Mouse (Mus musculus): Measurements from ENCODE around the gene Scd1.
A peak's percentile ranks its signal among the peaks of the same experiment; 100 is the strongest.

The Scd1 gene

DNA sequence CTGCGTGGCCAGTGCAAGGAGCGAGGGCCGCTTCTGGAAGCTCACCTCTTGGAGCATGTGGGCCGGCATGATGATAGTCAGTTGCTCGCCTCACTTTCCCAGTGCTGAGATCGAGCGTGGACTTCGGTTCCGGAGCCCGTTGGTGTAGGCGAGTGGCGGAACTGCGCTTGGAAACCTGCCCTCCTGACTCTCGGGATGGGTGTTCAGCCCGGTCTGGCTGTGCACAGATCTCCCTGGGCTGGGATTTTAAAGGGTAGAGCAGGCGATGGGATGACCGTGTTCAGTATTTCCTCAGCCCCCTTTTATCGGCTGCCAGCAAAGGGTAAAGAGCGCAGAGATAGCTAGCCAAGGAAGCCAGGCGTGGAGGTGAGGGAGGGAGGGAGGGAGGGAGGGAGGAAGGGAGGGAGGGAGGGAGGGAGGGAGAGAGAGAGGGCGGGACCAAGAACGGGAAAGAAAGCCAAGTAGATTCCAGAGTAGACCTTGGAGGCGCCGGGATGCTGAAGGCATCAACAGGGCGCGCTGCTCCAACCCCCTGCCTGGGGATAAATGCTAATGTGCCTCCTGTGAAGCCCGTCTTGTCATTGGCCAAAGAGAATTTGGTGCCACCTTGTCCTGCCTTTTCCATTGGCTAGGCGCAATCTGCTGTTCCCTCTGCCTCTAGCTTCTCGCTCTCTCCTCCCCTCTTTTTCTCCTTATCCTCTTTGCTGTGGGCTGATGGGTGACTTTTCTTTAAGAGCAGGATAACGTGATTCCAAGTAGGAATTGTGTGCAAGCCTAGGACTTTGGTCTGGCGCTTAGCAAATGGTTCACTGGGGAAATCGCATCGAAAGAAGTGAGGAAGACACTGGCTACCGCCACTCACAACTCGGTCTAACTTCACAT, at the start of gene Scd1:
Scd1 (minus strand) TSS at position 539 of the 882 bp plus-strand sequence.
- DNase-seq (ENCODE audit: low read depth): no peak

DNA sequence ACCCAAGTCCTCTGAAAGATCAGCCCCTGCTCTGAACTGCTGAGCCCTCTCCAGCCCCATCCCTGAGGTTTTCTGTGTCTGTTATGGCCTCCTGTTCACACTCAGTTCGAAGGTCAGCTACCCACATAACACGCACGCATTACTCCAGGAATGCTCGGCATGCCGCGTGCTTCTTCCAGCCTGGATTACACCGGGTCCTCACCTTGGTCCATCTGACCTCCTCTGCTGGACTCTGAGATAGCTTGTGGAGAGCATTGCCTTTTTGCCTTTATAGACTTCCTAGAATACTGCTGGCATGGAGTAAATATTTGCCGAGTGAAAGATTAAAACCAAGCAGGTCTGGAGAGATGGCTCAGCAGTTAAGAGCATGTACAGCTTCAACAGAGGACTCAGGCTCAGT, 47.7 kb upstream of the Scd1 start:
- DNase-seq (ENCODE audit: low read depth): no peak

DNA sequence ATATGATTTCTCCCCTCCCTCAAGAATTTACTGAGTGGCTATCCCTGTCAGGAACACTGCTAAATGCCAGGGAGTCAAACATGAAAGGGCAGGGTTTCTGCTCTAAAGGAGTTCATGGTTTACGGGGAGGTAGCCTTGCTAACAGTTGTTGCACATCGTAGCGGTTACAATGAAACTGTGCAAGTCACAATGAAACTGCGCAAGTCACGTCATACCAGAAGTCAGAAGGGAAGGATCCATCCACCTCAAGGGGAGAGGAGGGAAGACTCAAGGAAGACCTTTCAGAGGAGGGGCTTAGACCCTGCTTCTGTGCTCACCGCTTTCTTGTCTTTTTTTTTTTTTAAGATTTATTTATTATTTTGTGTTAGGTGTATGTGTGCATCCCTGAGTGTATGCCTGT, 47.2 kb upstream of the Scd1 start:
- no peak for DNase-seq (ENCODE audit: low read depth)

DNA sequence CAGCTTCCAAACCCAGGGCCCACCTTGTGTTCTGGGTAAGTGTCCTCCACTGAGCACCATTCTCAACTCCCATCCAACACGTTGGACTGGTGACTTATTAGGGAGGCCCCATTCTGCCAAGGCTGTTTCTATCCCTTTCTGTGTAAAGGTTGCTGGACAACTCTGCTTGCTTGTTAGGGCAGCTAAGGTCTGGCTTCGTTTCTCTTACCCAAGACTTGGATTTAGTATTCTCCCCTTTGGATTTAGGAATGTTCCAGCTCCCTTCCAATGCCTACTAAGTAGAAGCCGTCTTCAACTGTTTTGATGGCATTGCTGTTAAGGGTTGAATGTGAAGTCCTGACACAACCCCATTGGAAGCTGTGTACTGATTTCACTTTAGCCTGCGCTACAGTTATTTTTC, 40.2 kb upstream of the Scd1 start:
- DNase-seq (ENCODE audit: low read depth): no peak

DNA sequence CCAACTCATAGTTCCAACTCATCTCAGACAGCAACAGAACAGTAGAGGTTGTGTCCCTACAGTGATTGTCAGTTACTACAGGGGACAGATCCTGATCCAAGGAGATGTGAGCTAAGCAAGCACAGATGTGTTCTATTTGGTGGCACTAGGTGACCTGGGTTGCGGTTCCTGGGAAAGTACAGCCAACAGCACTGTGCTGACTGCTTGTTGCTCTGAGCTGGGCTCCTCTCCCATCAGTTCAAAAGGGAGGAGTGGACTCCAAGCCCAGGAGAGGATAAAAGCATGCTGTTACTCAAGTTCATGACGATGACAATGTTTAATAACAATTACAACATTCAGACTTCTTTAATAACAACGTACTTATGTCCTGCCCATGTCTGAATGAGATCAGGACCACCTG, 38.1 kb upstream of the Scd1 start:
- no peak for DNase-seq (ENCODE audit: low read depth)

DNA sequence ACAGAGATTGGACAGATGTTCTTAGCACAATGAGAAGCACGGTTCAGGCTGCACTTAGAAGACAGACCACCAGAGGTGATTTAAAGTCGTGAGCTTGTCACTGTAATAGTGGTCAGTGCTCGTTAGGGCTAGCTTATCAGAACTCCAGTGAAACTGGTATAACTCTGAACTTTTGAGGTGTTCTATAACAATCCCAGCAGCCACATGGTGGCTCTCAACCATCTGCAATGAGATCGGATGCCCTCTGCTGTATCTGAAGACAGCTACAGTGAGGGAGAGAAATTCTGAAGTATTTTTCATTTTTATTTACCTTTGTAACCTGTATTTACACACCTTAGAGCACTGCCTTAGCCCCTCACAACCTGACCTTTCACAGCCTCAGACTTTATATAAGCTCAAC, 31.6 kb upstream of the Scd1 start:
- no peak for DNase-seq (ENCODE audit: low read depth)

DNA sequence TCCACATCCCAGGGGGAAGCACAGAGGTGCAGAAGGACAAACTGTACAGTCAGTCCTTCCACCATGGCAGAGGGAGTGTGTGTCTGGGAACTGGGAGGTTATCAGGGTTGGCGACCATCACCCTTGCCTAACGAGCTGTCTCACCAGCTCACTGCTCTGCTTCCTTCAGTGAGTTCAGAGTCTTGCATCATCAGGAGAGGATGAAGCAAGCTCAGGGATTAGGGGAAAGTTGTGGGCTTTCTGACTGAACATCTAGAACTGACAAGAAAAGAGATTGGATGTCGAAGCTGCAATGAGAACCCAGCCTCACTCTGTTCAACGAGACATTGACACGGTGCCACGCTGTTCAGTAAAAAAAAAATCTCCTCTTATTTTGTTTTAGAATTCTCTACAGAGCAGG, 30.3 kb upstream of the Scd1 start:
- no peak for DNase-seq (ENCODE audit: low read depth)

DNA sequence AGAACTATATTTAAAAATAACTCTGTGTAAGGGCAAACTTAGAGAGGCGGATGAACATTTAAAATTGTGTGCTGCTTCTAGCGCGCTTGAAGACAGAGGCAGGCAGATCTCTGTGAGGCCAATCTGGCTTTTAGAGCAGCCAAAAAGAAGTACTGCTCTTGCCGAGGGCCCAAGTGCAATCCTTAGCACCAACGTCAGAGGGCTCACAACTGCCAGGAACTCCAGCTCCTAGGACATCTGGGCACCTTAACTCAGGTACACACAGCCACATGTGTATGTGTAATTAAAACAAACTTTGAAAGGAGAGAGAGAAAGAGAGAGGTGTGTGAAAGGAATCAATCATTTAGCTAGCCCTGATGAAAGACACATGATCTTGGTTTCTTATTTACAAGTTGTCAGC, 24.4 kb upstream of the Scd1 start:
- DNase-seq (ENCODE audit: low read depth): no peak

DNA sequence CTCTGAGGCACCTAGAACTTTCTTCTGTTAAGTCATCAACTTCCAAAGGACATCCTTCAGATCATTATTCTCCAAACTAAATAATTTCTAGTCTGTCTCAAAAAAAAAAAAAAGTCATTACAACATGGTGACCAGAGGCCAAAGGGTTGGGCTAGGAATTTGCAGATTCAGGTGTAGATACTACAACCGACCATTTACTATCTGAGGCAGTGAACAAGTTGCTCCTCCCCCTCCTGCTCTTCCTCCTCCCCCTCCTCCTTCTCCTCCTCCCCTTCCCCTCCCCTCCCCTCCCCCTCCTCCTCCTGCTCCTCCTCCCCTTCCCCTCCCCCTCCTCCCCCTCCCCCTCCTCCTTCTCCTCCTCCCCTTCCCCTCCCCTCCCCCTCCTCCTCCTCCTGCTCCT, 20.0 kb upstream of the Scd1 start:
- no peak for DNase-seq (ENCODE audit: low read depth)

DNA sequence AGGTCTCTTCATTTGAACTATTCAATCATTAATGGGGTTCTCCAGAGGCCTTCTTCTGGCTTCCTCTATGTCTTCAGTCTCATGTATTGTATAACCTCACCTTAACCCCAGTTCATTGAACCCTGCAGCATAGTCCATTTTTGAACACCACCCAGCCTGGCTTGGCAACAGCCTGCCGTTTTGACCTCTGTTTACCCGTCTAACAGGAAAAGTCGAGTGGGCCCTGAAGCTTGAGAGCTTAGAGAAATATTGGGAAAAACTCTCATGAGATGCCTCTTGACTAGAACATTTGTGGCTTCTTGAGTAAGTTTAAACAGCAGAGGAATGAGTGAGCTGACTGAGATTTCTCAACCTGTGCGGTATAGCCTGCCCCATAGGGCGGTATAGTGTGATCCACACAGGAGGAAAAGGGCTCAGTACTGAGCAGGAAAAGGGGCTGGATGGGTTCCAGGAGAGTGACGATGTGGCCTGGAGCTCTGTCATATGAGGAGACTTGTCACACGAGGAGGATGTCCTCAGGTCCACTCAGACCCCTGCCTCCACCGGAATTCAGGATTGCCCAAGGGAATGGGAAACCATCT, 14.5 kb upstream of the Scd1 start:
- no peak for DNase-seq (ENCODE audit: low read depth)

DNA sequence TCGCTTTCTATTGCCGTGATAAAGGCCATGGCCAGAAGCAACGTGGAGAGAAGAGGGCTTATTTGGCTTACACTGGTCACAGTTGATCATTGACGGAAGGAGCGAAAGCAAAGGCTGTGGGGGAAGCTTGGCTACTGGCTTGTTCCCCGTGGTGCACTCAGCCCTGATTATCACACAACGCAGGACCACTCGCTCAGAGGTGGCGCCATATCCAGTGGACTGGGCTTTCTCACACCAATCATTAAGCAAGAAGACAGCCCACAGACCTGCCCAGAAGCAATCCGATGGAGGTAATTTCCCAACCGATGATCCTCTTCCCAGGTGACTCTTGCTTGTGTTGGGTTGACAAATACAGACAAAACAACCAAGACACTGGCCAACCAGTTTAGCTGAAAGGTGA, 11.9 kb upstream of the Scd1 start:
- DNase-seq (ENCODE audit: low read depth): no peak

DNA sequence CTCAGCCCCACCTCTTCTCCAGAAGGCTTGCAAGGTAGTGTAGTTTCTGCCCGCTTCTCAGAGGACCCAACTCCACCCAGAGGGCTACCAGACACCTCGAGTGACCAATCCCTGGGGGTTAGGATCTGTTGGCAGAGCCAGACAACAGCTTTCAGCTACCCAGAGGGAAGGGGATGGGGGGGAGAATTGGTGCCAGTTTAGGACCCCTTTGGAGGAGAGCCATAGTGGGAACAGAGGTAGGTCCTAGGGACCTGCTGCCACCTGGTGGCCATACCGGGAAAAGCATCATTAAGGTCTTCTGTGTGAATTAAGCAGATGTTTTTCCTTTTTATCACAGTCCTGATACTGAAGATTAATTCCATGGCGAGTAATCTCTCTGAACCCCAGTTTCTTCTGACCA, 11.3 kb upstream of the Scd1 start:
- peak; percentile 60 for DNase-seq (ENCODE audit: low read depth)

DNA sequence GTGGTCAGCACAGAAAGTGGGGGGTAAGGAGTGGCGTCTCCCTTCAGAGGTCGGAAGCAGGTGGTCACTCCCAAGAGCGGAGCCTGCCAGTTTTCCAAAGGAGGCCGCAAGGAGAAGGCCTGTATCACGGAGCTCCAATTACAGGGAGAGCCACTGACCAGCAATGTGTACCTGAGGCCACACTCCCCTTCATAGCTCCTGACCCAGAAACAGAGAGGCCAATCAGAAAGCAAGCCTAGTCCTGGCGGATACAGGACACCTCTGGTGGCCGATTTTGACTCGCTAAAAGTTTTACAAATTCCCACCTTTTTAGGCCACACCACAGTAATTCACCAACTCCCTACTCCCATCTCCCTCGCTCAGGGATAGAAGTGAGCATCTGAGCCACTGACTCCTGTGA, 10.9 kb upstream of the Scd1 start:
- no peak for DNase-seq (ENCODE audit: low read depth)

DNA sequence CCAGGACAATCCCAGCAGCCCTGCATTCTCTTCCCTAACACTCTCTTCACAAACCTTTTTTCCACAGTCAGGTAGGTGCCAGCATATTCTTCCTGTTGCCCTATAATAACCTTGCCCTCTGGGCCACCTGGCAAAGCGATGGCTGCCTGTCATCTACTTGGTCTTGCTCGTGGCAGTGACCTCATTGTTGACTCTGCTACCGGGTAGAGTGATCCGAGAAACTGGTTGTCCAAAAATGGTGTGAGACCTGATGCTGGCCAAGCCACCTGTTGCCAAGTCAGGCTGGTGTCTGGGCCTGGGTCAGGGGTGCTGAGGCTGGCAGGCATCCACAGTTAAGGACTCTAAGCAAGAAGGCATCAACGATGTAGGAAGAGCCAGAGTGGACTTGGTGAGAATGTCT, 10.4 kb upstream of the Scd1 start:
- no peak for DNase-seq (ENCODE audit: low read depth)

DNA sequence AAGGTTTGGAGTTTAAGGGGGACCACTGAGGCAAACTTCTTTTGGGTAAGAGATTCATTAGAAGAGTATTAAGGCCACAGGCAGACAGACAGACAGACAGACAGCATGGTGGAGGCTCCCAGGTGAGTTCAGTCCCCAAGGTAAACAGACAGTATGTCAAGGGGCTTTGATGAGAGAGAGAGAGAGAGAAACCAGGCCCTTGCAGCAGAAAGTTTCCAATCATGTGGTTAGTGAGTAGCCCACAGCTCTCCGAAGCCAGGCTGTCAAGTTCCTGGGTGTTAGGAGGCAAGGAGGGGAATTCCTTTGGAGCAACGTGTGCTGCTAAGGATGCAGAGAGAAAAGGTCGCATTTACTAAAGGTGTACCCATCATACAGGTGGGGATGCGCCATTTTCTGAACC, 9.8 kb upstream of the Scd1 start:
- no peak for DNase-seq (ENCODE audit: low read depth)

DNA sequence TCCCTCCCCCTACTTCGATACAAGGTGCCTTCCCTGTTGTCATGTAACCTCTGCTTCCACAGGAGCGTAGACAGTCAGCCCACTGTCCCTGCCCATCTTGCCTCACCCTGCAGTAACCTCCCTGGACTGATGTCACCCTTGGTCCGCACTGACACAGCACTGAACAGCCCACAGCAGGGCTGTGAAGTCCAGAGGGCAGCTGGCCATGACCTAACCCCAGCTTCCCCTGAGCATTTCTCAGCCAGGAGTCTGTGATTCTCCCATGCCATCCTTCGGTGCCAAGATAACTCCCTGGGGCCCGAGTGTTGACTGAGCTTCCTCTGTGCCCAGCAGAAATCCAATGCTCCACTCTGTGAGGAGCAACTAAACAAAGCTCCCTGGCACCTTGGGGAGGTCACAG, 8.6 kb upstream of the Scd1 start:
- no peak for DNase-seq (ENCODE audit: low read depth)

DNA sequence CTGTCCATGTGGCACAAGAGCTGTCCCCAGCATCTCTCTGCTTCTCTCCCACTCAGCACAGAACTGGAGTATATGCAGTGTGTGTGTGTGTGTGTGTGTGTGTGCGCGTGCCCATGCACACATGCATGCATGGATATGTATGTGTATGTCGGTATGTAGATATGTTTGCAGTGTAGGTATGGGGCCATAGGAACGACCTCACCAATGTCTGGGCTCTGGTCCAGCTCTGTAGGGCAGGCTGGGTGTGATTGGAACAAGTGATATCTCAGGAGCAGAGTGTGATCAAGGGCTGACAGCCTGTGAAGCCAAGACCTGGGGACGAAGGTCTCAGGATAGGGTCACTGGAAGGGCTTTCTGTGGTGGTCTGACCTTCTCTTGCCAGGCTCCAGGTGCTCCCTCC, 7.8 kb upstream of the Scd1 start:
- no peak for DNase-seq (ENCODE audit: low read depth)

DNA sequence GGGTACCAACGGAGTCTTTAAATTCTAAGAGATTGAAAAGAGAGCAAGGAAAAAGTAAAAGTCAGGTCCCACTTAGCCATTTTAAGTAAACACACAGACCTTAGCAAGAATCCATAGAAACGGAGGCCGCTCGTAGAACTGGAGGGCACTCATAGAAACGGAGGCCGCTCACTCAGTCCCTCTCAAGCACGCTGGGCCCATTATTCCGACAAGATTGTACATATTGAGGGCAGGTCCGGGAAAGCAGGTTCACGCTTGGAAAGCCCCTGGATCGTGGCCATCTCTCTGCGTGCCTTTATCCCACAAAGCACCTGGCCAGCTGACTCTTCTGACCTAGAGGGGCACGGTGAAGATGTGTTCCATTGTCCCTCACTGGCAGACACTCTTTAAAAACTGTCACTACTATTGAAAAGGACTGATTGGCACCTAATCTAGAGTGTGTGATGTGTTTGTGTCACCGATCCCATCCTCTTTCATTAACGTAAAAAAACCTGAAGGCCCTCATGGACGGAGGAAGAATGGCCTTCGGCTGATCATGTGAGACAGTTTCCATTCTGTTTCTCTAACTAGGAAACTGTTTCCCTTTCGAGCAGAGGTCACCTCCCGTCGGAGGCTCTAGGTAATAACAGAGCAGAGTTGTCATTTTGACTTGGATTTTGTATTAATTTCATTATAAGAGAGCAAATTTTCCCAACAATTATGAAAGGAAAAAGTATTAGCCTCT, 2.8 kb upstream of the Scd1 start:
- no peak for DNase-seq (ENCODE audit: low read depth)

DNA sequence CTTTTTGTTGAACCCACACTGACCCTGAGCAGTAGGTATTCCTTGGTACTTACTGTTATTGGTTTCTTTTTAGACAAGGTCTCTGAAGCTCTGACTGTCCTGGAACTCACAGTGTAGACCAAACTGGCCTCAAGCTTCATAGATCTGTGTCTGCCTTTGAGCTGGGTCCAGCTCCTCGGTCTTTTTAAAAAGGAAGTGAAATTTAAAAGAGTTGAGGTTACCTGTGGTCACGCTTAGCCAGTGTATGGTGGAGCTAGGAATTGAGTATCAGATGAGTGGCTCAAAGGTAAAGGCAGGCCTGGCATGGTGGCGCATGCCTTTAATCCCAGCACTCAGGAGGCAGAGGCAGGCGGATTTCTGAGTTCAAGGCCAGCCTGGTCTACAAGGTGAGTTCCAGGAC, 916 bp upstream of the Scd1 start:
- DNase-seq (ENCODE audit: low read depth): no peak

DNA sequence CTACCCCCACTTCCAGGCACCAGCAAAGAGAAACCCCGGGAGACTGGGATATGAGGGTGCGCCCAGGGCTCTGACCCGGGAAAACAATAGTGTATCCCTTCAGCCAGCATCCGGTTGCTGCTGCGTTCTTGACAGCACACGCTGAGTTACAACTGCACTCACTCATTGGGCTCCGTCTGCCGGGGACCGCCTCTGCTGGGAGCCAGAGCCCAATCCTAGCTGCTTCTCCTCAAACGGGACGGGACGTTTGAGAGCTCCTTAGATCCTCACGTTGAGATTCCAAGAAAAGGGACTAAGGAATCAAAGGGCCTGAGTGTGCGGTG, 505 bp upstream of the Scd1 start:
- no peak for DNase-seq (ENCODE audit: low read depth)

DNA sequence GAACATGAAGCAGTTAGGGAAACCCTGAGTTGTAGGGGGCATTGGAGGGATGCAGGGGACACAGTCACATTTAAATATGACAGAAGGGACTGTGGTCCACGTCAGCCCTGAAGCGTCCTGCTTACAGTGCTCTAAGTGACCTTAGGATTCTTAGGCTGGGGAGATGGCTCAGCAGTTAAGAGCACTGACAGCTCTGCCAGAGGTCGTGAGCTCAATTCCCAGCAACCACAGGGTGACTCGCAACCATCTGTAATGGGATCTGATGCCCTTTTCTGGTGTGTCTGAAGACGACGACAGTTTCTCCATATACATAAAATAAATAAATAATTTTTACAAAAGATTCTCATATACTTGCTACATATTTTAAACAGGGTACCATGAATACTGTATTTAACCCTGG, 4.1 kb downstream of the Scd1 start:
- no peak for DNase-seq (ENCODE audit: low read depth)

DNA sequence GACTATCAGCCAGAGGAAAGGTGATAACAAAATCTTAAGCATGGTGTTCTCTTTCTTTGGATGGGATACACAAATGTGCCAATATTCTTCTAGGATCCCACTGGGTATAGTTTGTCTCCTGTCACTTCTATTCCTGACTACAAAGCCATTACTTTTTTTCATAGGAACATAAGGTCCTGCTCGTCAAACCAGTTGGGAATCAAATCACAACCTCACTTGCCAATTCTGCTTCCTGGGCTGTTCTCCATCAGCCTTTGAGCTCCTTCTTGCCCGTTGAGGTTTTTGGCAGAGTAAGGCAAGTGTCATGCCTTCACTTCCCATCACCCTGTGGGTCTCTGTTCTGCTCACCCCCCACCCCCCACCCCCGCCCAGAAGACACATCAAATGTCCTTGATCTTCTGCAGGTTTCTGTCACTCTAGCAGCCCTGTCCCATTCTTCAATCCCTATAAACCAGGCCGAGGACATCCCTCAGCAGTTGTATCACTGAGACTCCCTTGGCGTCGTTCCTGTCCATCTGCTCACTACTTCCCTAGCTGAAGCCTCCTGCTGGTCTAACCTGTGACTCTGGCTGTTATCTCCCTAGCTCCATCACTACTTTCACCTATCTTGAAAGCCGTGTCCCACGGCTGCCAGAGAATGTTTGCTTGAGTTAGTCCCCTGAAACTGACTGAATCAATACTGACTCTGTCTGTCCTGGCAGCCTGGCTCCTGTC, 7.0 kb downstream of the Scd1 start:
- DNase-seq (ENCODE audit: low read depth): no peak

DNA sequence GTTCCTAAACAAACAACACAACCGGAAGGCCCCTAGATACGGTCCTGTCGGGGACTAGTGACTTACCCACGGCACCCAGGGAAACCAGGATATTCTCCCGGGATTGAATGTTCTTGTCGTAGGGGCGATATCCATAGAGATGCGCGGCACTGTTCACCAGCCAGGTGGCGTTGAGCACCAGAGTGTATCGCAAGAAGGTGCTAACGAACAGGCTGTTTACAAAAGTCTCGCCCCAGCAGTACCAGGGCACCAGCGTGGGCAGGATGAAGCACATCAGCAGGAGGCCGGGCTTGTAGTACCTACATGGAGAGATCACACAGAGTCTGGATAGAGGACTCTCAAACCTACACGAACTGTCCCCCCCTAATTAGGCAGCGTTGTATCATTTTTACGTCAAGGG, 7.6 kb downstream of the Scd1 start:
- DNase-seq (ENCODE audit: low read depth): no peak

All from c-Kit-positive CD71-negative TER-119-negative erythroid progenitor cells, embryonic 14.5 days (primary cell).